Mouse (Mus musculus) myocyte (in vitro differentiated cells): ENCODE measurements around the gene Fermt3. TPM values are rescaled to one million over a fixed set of nuclear protein-coding genes. Genes with fewer than 3 reads are reported as not detected.

Experiments used
- H3K27me3 ChIP-seq: one replicate; pipeline ENCODE4 v1.6.1; 2011; ENCODE audit not compliant: control insufficient read depth, insufficient read depth, insufficient read length
- H3K36me3 ChIP-seq: one replicate; pipeline ENCODE4 v1.6.1; 2011; ENCODE audit not compliant: control insufficient read depth, insufficient read depth
- H3K4me2 ChIP-seq: one replicate; pipeline ENCODE4 v1.6.1; 2011; ENCODE audit warnings: low read depth, control low read depth
- H3K4me3 ChIP-seq: one replicate; pipeline ENCODE4 v1.5.1; 2011; ENCODE audit warnings: mild to moderate bottlenecking, control low read depth, moderate library complexity
- H3K79me2 ChIP-seq: one replicate; pipeline ENCODE4 v1.6.1; 2011; ENCODE audit not compliant: control insufficient read depth, insufficient read depth
- H3ac ChIP-seq: one replicate; pipeline ENCODE4 v1.6.1; 2011; ENCODE audit not compliant: control insufficient read depth, insufficient read length
- CEBPB ChIP-seq: IDR thresholded peaks from 2 replicates; pipeline ENCODE4 v1.6.1; 2011; ENCODE audit warnings: mild to moderate bottlenecking, moderate library complexity; ENCODE audit not compliant: poor library complexity, insufficient read depth, severe bottlenecking
- E2F4 ChIP-seq: IDR thresholded peaks from one replicate; pipeline ENCODE4 v1.6.1; 2011; ENCODE audit warnings: mild to moderate bottlenecking, control low read depth, moderate library complexity; ENCODE audit not compliant: insufficient read depth
- MAX ChIP-seq: IDR thresholded peaks from one replicate; pipeline ENCODE4 v1.6.1; 2011; ENCODE audit warnings: low read depth, mild to moderate bottlenecking, control low read depth
- MYOD1 ChIP-seq, 3 experiments: IDR thresholded peaks; one replicate each; pipeline ENCODE4 v1.6.1; 2011; ENCODE audit warnings: control low read depth in 2 of 3, low read depth in 2 of 3, mild to moderate bottlenecking in 2 of 3, moderate library complexity in 1 of 3; ENCODE audit not compliant: insufficient read length in 2 of 3, control insufficient read depth in 1 of 3
- MYOG ChIP-seq, 3 experiments: IDR thresholded peaks; one replicate each; pipeline ENCODE4 v1.6.1; 2011; ENCODE audit warnings: control low read depth in 2 of 3, low read depth in 2 of 3, mild to moderate bottlenecking in 2 of 3; ENCODE audit not compliant: insufficient read length in 2 of 3, control insufficient read depth in 1 of 3, insufficient read depth in 1 of 3
- POLR2A ChIP-seq: IDR thresholded peaks from one replicate; pipeline ENCODE4 v1.6.1; 2011; ENCODE audit warnings: low read depth, mild to moderate bottlenecking, control low read depth, moderate library complexity; ENCODE audit not compliant: insufficient read length
- POLR2AphosphoS2 ChIP-seq: IDR thresholded peaks from one replicate; pipeline ENCODE4 v1.6.1; 2011; ENCODE audit warnings: low read depth, control low read depth; ENCODE audit not compliant: insufficient read length
- REST ChIP-seq: IDR thresholded peaks from one replicate; pipeline ENCODE4 v1.6.1; 2011; ENCODE audit warnings: mild to moderate bottlenecking, control low read depth, moderate library complexity; ENCODE audit not compliant: insufficient read depth, insufficient read length
- SRF ChIP-seq: IDR thresholded peaks from one replicate; pipeline ENCODE4 v1.6.1; 2011; ENCODE audit warnings: low read depth; ENCODE audit not compliant: control insufficient read depth, insufficient read length
- TCF12 ChIP-seq: IDR thresholded peaks from one replicate; pipeline ENCODE4 v1.6.1; 2011; ENCODE audit warnings: mild to moderate bottlenecking, control low read depth; ENCODE audit not compliant: poor library complexity, insufficient read depth, severe bottlenecking
- TCF3 ChIP-seq: IDR thresholded peaks from one replicate; pipeline ENCODE4 v1.6.1; 2011; ENCODE audit warnings: low read depth, control low read depth; ENCODE audit not compliant: insufficient read length
- USF1 ChIP-seq: IDR thresholded peaks from one replicate; pipeline ENCODE4 v1.6.1; 2011; ENCODE audit warnings: low read depth, mild to moderate bottlenecking, control low read depth, moderate library complexity
- polyA plus RNA-seq: library from polyadenylated mRNA; unstranded; fragments of >200 nt; fragmentation: generic; extraction: Trizol; gene quantifications from one replicate; pipeline ENCODE4 v1.2.1, GENCODE M21; 2012; ENCODE audit warnings: missing spikeins

Gene Fermt3
- polyA plus RNA-seq, 1 experiment: 0.34 TPM

DNA sequence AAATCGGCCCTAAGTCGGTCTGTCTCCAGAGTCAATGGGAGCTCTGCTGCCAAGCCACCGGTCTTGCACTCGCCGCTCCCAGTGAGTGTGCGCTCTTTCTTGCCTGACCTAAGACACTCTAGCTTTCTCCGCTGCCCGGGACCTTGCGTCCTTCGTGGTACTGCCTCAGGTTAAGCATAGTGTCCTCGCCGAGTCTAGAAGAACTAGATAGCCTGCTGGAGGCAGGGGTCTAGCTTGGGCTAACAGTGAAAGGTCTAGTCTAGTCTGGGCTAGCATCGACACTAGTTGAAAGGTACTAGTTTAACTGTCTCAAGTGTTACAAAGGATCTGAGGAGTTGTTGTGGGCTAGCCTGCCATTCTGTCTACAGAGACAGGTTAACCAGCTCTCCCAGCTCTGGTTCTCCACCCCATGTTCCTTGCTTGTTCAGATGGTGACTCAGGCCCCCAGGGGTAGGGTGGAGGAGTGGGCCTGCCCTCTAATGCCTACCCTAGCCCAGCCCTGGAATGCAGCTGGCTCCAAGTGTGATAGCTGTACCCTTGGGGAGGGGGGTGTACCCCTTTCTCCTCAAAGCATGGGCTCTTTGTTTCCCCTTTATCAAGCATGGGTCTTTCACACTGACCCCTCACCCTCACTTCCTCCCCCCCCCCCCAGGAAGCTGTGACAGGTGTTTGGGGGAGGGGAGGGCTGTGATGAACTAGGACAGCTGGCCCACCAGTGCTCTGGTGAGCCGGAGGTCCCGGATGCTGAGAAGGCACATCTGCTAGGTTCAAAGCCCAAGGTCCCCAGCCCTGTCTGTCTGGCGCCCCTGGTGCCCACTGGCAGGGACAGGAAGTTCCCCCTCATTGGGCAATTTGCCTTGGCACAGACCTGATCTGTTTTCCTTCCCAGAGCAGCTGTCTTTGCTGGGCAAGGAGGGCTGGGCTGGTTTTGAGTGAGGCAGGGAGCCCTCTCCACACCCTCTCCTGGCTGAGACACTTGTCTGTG, 43.4 kb downstream of the Fermt3 start, which contains the start of gene Plcb3:
Plcb3 (minus strand) TSS at position 934 of the 985 bp plus-strand sequence.
- H3K4me3 ChIP-seq: peak within 1 kb of the TSS; percentile 83
- H3K27me3 ChIP-seq: no peaks in the 10 kb centered on the region
- TF ChIP-seq CEBPB: peak; percentile 58
- TF ChIP-seq SRF: no peak
- no peak for TF ChIP-seq REST
- peak; percentile 91 for TF ChIP-seq TCF12
- no peak for TF ChIP-seq MAX
- peak; percentile 83 for TF ChIP-seq TCF3
- TF ChIP-seq USF1: no peak
- TF ChIP-seq MYOG (IDR thresholded peaks at IDR 0.05; ENCODE audit: control insufficient read depth in 1 of 3, insufficient read depth in 1 of 3, insufficient read length in 2 of 3, low read depth in 2 of 3): peak; percentile 50 to 91 (median 70)
- TF ChIP-seq MYOD1 (IDR thresholded peaks at IDR 0.05; ENCODE audit: control insufficient read depth in 1 of 3, insufficient read length in 2 of 3, low read depth in 2 of 3): peak; percentile 70 to 94 (median 81)
- TF ChIP-seq E2F4: no peak
- peak; percentile 38 for TF ChIP-seq POLR2A
- TF ChIP-seq POLR2AphosphoS2: peak; percentile 87
- H3K36me3 ChIP-seq: peaks cover 6% of the 10 kb centered on the region
- H3K4me2 ChIP-seq: peak within 1 kb of the TSS; percentile 100
- H3K79me2 ChIP-seq: peaks cover 39% of the 10 kb centered on the region
- peak within 1 kb of the TSS; percentile 88 for H3ac ChIP-seq

GRCm38 (mm10) chr19:6974211-6975205, 44.8 kb downstream of the Fermt3 start, which contains the start of gene Ppp1r14b:
Gene Ppp1r14b (plus strand): TSS chr19:6974968.
- peaks cover 35% of the 10 kb centered on the region for H3K79me2 ChIP-seq
- peak within 1 kb of the TSS; percentile 83 for H3K4me3 ChIP-seq
- peaks cover 6% of the 10 kb centered on the region for H3K36me3 ChIP-seq
- H3ac ChIP-seq: peak within 1 kb of the TSS; percentile 88
- no peaks in the 10 kb centered on the region for H3K27me3 ChIP-seq
- peak within 1 kb of the TSS; percentile 100 for H3K4me2 ChIP-seq
- TF ChIP-seq E2F4 (peak; percentile 1), CEBPB (no peak), MYOG (IDR thresholded peaks at IDR 0.05; ENCODE audit: control insufficient read depth in 1 of 3, insufficient read depth in 1 of 3, insufficient read length in 2 of 3, low read depth in 2 of 3) (peak in 1 of 3 experiments; percentile 30), SRF (no peak), REST (no peak), POLR2AphosphoS2 (peak; percentile 16), USF1 (peak; percentile 89), POLR2A (peak; percentile 43), TCF12 (no peak), MAX (peak; percentile 40), TCF3 (no peak), MYOD1 (IDR thresholded peaks at IDR 0.05; ENCODE audit: control insufficient read depth in 1 of 3, insufficient read length in 2 of 3, low read depth in 2 of 3) (no peak)

GRCm38 (mm10) chr19:6973581-6974190, 45.6 kb downstream of the Fermt3 start:
- no peaks in the 10 kb centered on the region for H3K27me3 ChIP-seq
- peak overlapping the region; percentile 94 for H3K4me2 ChIP-seq
- TF ChIP-seq REST (no peak), MYOG (IDR thresholded peaks at IDR 0.05; ENCODE audit: control insufficient read depth in 1 of 3, insufficient read depth in 1 of 3, insufficient read length in 2 of 3, low read depth in 2 of 3) (no peak), MYOD1 (IDR thresholded peaks at IDR 0.05; ENCODE audit: control insufficient read depth in 1 of 3, insufficient read length in 2 of 3, low read depth in 2 of 3) (no peak)
- peaks cover 6% of the 10 kb centered on the region for H3K36me3 ChIP-seq
- peaks cover 38% of the 10 kb centered on the region for H3K79me2 ChIP-seq
- peak overlapping the region; percentile 83 for H3K4me3 ChIP-seq
- H3ac ChIP-seq: peak overlapping the region; percentile 88

- Histone ChIP-seq H3ac (no peak overlapping the region), H3K4me2 (no peak overlapping the region), H3K79me2 (peaks cover 35% of the 10 kb centered on the region), H3K27me3 (no peaks in the 10 kb centered on the region), H3K4me3 (no peak overlapping the region), H3K36me3 (peaks cover 2% of the 10 kb centered on the region)
- no peak for TF ChIP-seq MYOG (IDR thresholded peaks at IDR 0.05; ENCODE audit: control insufficient read depth in 1 of 3, insufficient read depth in 1 of 3, insufficient read length in 2 of 3, low read depth in 2 of 3)
- no peak for TF ChIP-seq MAX
- TF ChIP-seq TCF12: no peak
Measured at GRCm38 (mm10) chr19:6972247-6972917, 46.9 kb downstream of the Fermt3 start.
